Mouse (Mus musculus): ENCODE measurements around the gene Commd9.

Commd9 gene

GRCm38 (mm10) chr2:101885768-101886438 lies at the start of gene Commd9:
Gene Commd9 (plus strand): TSS chr2:101886247.
- DNase-seq (ENCODE audit: low spot score) = peak; percentile 97

GRCm38 (mm10) chr2:101842756-101843155 lies 43.3 kb upstream of the Commd9 start:
- DNase-seq (ENCODE audit: low spot score) = no peak

DNA sequence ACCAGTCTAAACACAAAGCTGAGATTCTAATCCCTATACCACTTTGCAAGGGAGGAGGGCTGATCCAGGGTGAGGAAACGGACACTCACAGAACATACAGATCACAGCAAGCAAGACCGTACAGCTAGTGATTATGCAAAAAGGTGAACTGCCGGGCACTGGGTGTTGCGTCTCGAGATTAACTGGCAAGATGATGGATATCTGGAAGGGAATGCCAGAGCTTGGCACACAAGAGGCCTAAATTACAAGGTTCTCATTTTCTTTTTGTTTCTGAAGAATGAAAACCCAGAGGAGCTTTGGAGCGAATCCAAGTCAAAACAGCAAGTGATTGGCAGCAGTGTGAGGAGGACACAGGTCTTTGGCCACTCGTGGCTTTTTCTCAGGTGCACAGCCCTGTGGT lies 31.3 kb upstream of the Commd9 start:
- no peak for DNase-seq (ENCODE audit: low spot score)

DNA sequence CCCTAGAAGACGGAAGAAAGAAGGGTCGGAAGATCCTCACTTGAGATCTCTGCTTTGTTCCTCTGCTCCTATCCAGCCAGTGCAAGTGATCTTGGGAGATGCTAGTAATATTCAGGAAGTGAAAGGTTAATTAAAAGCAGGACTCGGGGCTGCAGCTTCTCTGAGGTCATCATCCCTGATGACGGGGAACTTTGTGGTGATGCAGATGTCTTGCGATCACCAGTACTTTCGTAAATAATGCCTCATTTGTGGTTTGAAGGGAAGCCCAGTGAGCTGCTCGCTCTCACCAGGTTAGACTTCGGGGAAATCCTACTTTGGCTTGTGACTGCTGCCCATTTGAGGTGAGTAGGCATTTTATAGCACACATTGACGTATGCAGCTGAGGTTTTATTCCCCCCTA lies 29.9 kb upstream of the Commd9 start:
- no peak for DNase-seq (ENCODE audit: low spot score)

- DNase-seq (ENCODE audit: low spot score) = no peak
Measured at GRCm38 (mm10) chr2:101860920-101861485, 25.0 kb upstream of the Commd9 start.

DNA sequence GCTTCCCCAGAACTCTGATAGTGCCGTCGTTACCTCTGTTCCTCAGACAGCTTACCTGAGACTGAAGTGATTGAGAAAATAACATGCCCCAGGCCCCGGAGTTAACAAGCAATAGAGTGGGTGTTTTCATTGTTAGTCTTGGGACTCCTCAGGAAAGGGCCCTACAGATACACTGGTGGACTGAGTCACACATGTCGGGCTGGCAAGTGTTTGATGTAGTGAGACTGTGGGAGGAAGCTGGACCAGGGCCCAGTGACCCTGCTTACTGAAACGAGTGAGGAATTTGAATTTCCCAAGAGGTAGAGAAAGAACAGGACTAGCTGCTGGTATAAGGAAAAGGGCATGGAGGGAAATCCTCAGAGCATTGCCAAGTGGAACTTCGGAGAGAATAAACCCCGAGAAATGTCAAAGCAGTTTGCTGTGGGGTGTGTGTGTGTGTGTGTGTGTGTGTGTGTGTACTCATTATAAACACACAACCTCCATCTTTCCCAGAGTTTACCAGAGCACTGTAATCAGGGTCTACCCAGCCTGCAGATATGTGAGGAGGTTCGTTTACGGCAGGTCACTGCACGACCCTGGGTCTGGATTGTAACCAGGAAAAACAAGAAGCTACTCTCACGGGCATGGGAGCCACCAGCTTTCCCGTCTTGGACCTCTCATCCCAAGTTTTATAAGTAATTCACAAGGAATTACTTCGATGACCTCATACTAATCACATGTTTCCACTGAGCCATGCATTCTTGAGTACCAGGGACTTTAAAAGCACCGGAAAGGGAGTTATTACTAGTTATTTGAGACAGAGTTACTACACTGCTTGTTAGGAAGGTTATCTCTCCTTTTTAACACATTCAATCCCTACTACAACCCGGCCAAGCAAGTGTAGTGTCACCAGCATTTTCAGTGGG lies 23.6 kb upstream of the Commd9 start:
- peak; percentile 82 for DNase-seq (ENCODE audit: low spot score)

- peak; percentile 59 for DNase-seq (ENCODE audit: low spot score)
Measured at GRCm38 (mm10) chr2:101868683-101869082, 17.4 kb upstream of the Commd9 start.

GRCm38 (mm10) chr2:101871179-101871578 lies 14.9 kb upstream of the Commd9 start:
- DNase-seq (ENCODE audit: low spot score) = peak; percentile 58

- DNase-seq (ENCODE audit: low spot score) = no peak
Measured at GRCm38 (mm10) chr2:101881471-101882162, 4.4 kb upstream of the Commd9 start.

- DNase-seq (ENCODE audit: low spot score) = no peak
Measured at GRCm38 (mm10) chr2:101882998-101883397, 3.0 kb upstream of the Commd9 start, which contains the start of gene Prr5l. Gene Prr5l (minus strand): TSS chr2:101883027.

- no peak for DNase-seq (ENCODE audit: low spot score)
Measured at GRCm38 (mm10) chr2:101884286-101884685, 1.8 kb upstream of the Commd9 start.

DNA sequence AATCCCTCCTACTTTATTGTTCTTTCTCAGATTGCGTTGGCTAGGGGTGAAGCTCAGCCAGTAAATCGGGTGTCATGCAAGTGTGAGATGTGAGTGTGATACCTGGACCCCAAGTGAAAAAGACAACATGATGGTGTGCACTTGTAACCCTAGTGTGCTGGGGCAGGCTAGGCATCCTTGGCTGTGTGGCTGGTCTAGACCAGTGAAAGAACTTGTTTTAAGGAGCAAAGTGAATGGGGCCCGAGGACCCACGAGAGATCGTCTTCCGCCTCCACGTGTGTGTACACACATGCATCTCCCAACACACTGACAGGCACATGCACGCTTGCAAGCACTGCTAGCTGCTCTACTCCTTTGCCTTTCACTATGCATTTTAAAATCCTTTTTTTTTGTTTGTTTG lies 2.8 kb downstream of the Commd9 start:
- no peak for DNase-seq (ENCODE audit: low spot score)

DNA sequence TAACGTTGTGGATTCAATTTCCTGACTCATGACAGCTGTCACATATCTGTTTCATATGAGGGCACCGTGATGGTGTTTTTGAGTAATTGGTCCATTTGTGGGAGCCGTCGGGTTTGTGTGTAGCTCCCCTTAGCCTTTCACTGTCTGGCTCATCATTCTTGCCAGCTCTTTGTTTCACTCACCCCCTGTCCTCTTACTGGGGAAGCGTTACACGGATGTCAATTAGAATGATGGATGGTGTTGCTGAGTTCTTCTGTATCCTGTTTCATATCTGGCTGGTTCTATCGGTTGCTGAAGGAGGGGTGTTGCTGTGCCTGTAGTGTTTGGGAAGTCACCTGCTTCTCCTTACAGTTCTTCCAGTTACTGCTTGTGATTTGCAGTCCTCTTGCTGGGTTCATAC lies 5.1 kb downstream of the Commd9 start:
- DNase-seq (ENCODE audit: low spot score) = no peak

GRCm38 (mm10) chr2:101894126-101894525 lies 8.1 kb downstream of the Commd9 start:
- no peak for DNase-seq (ENCODE audit: low spot score)

GRCm38 (mm10) chr2:101896425-101897204 lies 10.6 kb downstream of the Commd9 start:
- DNase-seq (ENCODE audit: low spot score) = peak; percentile 34

GRCm38 (mm10) chr2:101902196-101902595 lies 16.1 kb downstream of the Commd9 start:
- no peak for DNase-seq (ENCODE audit: low spot score)

GRCm38 (mm10) chr2:101905534-101906378 lies 19.7 kb downstream of the Commd9 start:
- DNase-seq (ENCODE audit: low spot score) = peak; percentile 83

GRCm38 (mm10) chr2:101906379-101906690 lies 20.3 kb downstream of the Commd9 start:
- DNase-seq (ENCODE audit: low spot score) = no peak

- DNase-seq (ENCODE audit: low spot score) = no peak
Measured at GRCm38 (mm10) chr2:101907386-101908022, 21.5 kb downstream of the Commd9 start.

- no peak for DNase-seq (ENCODE audit: low spot score)
Measured at GRCm38 (mm10) chr2:101908773-101909172, 22.7 kb downstream of the Commd9 start.
